Mouse (Mus musculus) brown adipose tissue, adult 24 weeks (tissue): Measurements from ENCODE around the gene Rbp3. TPM values are rescaled to one million over a fixed set of nuclear protein-coding genes. Genes with fewer than 3 reads are reported as not detected.

Source experiments
- H3K27ac ChIP-seq: fragments of 200-500 bp; replicated peaks from 2 replicates; pipeline ENCODE4 v1.5.1; 2012; ENCODE audit warnings: low read depth, mild to moderate bottlenecking, low read length
- H3K4me1 ChIP-seq: fragments of 200-500 bp; 2 replicates; pipeline ENCODE4 v1.6.1; 2012; ENCODE audit warnings: low read length, mixed read lengths; ENCODE audit not compliant: control insufficient read depth, insufficient read depth, insufficient read length
- H3K4me3 ChIP-seq: fragments of 200-500 bp; 2 replicates; pipeline ENCODE4 v1.5.1; 2012; ENCODE audit warnings: low read depth, mild to moderate bottlenecking, low read length, moderate library complexity; ENCODE audit not compliant: insufficient read depth
- polyA plus RNA-seq: library from polyadenylated mRNA; stranded (reverse); fragments of >200 nt; gene quantifications from 2 replicates; pipeline ENCODE4 v1.2.4, GENCODE M21; 2012; ENCODE audit not compliant: missing spikeins, insufficient read depth, insufficient read length

Rbp3 gene
- polyA plus RNA-seq, 1 experiment, result not detected

GRCm38 (mm10) chr14:34001445-34001844 lies 47.6 kb downstream of the Rbp3 start:
- Histone ChIP-seq H3K4me1 (no peaks in the 10 kb centered on the region), H3K27ac (no peak overlapping the region), H3K4me3 (no peak overlapping the region)

- Histone ChIP-seq H3K27ac (no peak overlapping the region), H3K4me3 (no peak overlapping the region), H3K4me1 (no peaks in the 10 kb centered on the region)
Measured at GRCm38 (mm10) chr14:34002358-34002757, 48.6 kb downstream of the Rbp3 start.

Other genes starting within 250 kb of the Rbp3 start
- gene Gdf10, start 30.4 kb upstream of the Rbp3 start, polyA plus RNA-seq, result 1.2 and 1.7 TPM in 2 replicates
- not detected in 2 replicates for gene Gdf2, start 13.0 kb upstream of the Rbp3 start, polyA plus RNA-seq
- gene Zfp488, start 24.8 kb downstream of the Rbp3 start, polyA plus RNA-seq, result not detected in 2 replicates
- not detected in 2 replicates for gene Gm30083, start 61.2 kb downstream of the Rbp3 start, polyA plus RNA-seq
- not detected in 2 replicates for gene Gm5460, start 62.8 kb downstream of the Rbp3 start, polyA plus RNA-seq
- gene Antxrl, start 98.7 kb downstream of the Rbp3 start, polyA plus RNA-seq, result not detected in 2 replicates
- gene Anxa8, start 132.0 kb downstream of the Rbp3 start, polyA plus RNA-seq, result 2.2 and 4.6 TPM in 2 replicates
- gene A630023A22Rik, start 148.8 kb downstream of the Rbp3 start, polyA plus RNA-seq, result not detected in 2 replicates
- not detected in 2 replicates for gene Npy4r, start 198.5 kb downstream of the Rbp3 start, polyA plus RNA-seq
- gene Gprin2, start 247.7 kb downstream of the Rbp3 start, polyA plus RNA-seq, result 0.12 and 1.2 TPM in 2 replicates